Mouse (Mus musculus) hindbrain, postnatal 0 days (tissue): Measurements from ENCODE around the gene Klk7. TPM values are rescaled to one million over a fixed set of nuclear protein-coding genes. Genes with fewer than 3 reads are reported as not detected.

Experiments used
- ATAC-seq: fragments of 200-750 bp; cut with Nextera tagmentation; 2 replicates; pipeline ENCODE4 v1.8.0; 2017; ENCODE audit warnings: mild to moderate bottlenecking, moderate TSS enrichment, moderate library complexity
- DNase-seq: peaks from one replicate; pipeline ENCODE4 v3.0.0-alpha.2; 2015; ENCODE audit warnings: low spot score
- H3K27ac ChIP-seq: fragments of 300-500 bp; sonication (generic); 2 replicates; pipeline ENCODE4 v1.5.1; 2014; ENCODE audit warnings: mild to moderate bottlenecking
- H3K27me3 ChIP-seq: fragments of 300-500 bp; sonication (generic); 2 replicates; pipeline ENCODE4 v1.6.1; 2014; ENCODE audit warnings: low read length, mixed read lengths; ENCODE audit not compliant: insufficient read depth
- H3K36me3 ChIP-seq: fragments of 300-500 bp; sonication (generic); 2 replicates; pipeline ENCODE4 v1.6.1; 2014; ENCODE audit warnings: low read length, mixed read lengths; ENCODE audit not compliant: insufficient read depth
- H3K4me1 ChIP-seq: fragments of 300-500 bp; sonication (generic); 2 replicates; pipeline ENCODE4 v1.6.1; 2014; ENCODE audit warnings: antibody characterized with exemption, low read length, mixed read lengths; ENCODE audit not compliant: insufficient read depth
- H3K4me2 ChIP-seq: fragments of 300-500 bp; sonication (generic); 2 replicates; pipeline ENCODE4 v1.6.1; 2014; ENCODE audit warnings: low read depth, mild to moderate bottlenecking, low read length, moderate library complexity, mixed read lengths
- H3K4me3 ChIP-seq: fragments of 300-500 bp; sonication (generic); 2 replicates; pipeline ENCODE4 v1.5.1; 2014; ENCODE audit warnings: low read length
- H3K9ac ChIP-seq: fragments of 300-500 bp; sonication (generic); replicated peaks from 2 replicates; pipeline ENCODE4 v1.6.1; 2014; ENCODE audit warnings: mild to moderate bottlenecking, low read length, moderate library complexity, mixed read lengths
- H3K9me3 ChIP-seq: fragments of 300-500 bp; sonication (generic); 2 replicates; pipeline ENCODE4 v1.6.1; 2016; ENCODE audit warnings: low read length, mixed read lengths
- CTCF ChIP-seq: IDR thresholded peaks from 2 replicates; pipeline ENCODE4 v1.5.1; 2016; ENCODE audit warnings: antibody characterized with exemption, control low read depth, low read depth
- WGBS: fragments of 180-500 bp; shearing (Covaris S2); extraction: QIAGEN DNeasy Blood & Tissue Kit; methylation state at CpG from one replicate; pipeline ENCODE4 v1.1.7; 2014; 5-methylcytosine and 5-hydroxymethylcytosine counted together
- polyA plus RNA-seq: library from polyadenylated mRNA; unstranded; fragments of >200 nt; fragmentation: Nextera tagmentation; extraction: Ambion mirVana; gene quantifications from 2 replicates; pipeline ENCODE4 v1.2.1, GENCODE M21; 2015
- total RNA-seq: library from RNA; depleted of rRNA; stranded (reverse); fragments of >200 nt; gene quantifications from 2 replicates; pipeline ENCODE4 v1.2.3, GENCODE M21; 2014

Klk7 gene
- total and polyA plus RNA-seq, 2 experiments from 2014 or later: 0.19 TPM; not detected in 1

- no peak overlapping the region for H3K4me3 ChIP-seq
- H3K4me1 ChIP-seq: peaks cover 5% of the 10 kb centered on the region; the same call in 1 of the 2 replicates
- no peak overlapping the region for H3K27ac ChIP-seq
- no peak for DNase-seq
- whole genome bisulfite sequencing: 64% methylated on average over 6 of the region's 6 CpGs
- H3K27me3 ChIP-seq: peaks cover 3% of the 10 kb centered on the region; the same call in 1 of the 2 replicates
- H3K4me2 ChIP-seq: no peak overlapping the region
- H3K9ac ChIP-seq: no peak overlapping the region
- no peak for ATAC-seq
- H3K36me3 ChIP-seq: no peaks in the 10 kb centered on the region
- no peak for TF ChIP-seq CTCF
- H3K9me3 ChIP-seq: no peaks in the 10 kb centered on the region
These were observed 30.9 kb upstream of the Klk7 start for GRCm38 (mm10) chr7:43780241-43780640.

- WGBS: 66% methylated on average over 5 of the region's 5 CpGs
These were observed 30.3 kb upstream of the Klk7 start, which contains the start of gene Klk10 for GRCm38 (mm10) chr7:43780746-43781145. Gene Klk10, plus strand, starts transcription at chr7:43781035.

GRCm38 (mm10) chr7:43781541-43781940 lies 29.6 kb upstream of the Klk7 start:
- Histone ChIP-seq H3K9me3 (no peaks in the 10 kb centered on the region), H3K27ac (no peak overlapping the region), H3K4me2 (no peak overlapping the region), H3K9ac (no peak overlapping the region), H3K4me3 (no peak overlapping the region), H3K36me3 (no peaks in the 10 kb centered on the region), H3K4me1 (peaks cover 5% of the 10 kb centered on the region; the same call in 1 of the 2 replicates), H3K27me3 (peaks cover 3% of the 10 kb centered on the region; the same call in 1 of the 2 replicates)
- WGBS: 89% methylated on average over 11 of the region's 11 CpGs
- ATAC-seq: no peak
- no peak for TF ChIP-seq CTCF
- DNase-seq: no peak

More at GRCm38 (mm10) chr7:43780746-43781145, 30.3 kb upstream of the Klk7 start, which contains the start of gene Klk10:
- no peak for TF ChIP-seq CTCF
- Histone ChIP-seq H3K27ac (no peak within 1 kb of the TSS), H3K36me3 (no peaks in the 10 kb centered on the region), H3K9me3 (no peaks in the 10 kb centered on the region), H3K4me2 (no peak within 1 kb of the TSS), H3K4me3 (no peak within 1 kb of the TSS), H3K9ac (no peak within 1 kb of the TSS), H3K27me3 (peaks cover 3% of the 10 kb centered on the region; the same call in 1 of the 2 replicates), H3K4me1 (peaks cover 5% of the 10 kb centered on the region; the same call in 1 of the 2 replicates)
- no peak for DNase-seq
- no peak for ATAC-seq

- peak overlapping the region; percentile 27 for H3K4me3 ChIP-seq
- DNase-seq: peak; percentile 81
- H3K36me3 ChIP-seq: no peaks in the 10 kb centered on the region
- no peaks in the 10 kb centered on the region for H3K9me3 ChIP-seq
- H3K4me1 ChIP-seq: peaks cover 5% of the 10 kb centered on the region; the same call in 1 of the 2 replicates
- H3K4me2 ChIP-seq: peak overlapping the region; percentile 59
- 8% methylated on average over 36 of the region's 36 CpGs for WGBS
- H3K27ac ChIP-seq: no peak overlapping the region
- ATAC-seq: peak; percentile 83
- H3K27me3 ChIP-seq: peaks cover 3% of the 10 kb centered on the region; the same call in 1 of the 2 replicates
- 0 out of 2 replicates have a peak overlapping the region, but pooled peaks have one; percentile 24 for H3K9ac ChIP-seq
- TF ChIP-seq CTCF: peak; percentile 87
These were observed 28.5 kb upstream of the Klk7 start for GRCm38 (mm10) chr7:43782275-43783265.

- 97% methylated on average over 1 of the region's 1 CpGs for WGBS
- Histone ChIP-seq H3K9me3 (no peaks in the 10 kb centered on the region), H3K36me3 (no peaks in the 10 kb centered on the region), H3K27me3 (peaks cover 3% of the 10 kb centered on the region; the same call in 1 of the 2 replicates), H3K4me1 (peaks cover 5% of the 10 kb centered on the region; the same call in 1 of the 2 replicates), H3K9ac (no peak overlapping the region), H3K4me2 (no peak overlapping the region), H3K27ac (no peak overlapping the region), H3K4me3 (no peak overlapping the region)
- peak; percentile 41; the same call in 1 of the 2 replicates for TF ChIP-seq CTCF
- ATAC-seq (no peak), DNase-seq (peak; percentile 48)
These were observed 25.8 kb upstream of the Klk7 start for GRCm38 (mm10) chr7:43785286-43785685.

GRCm38 (mm10) chr7:43788096-43788495 lies 23.0 kb upstream of the Klk7 start:
- H3K4me1 ChIP-seq: no peaks in the 10 kb centered on the region
- H3K27me3 ChIP-seq: peaks cover 1% of the 10 kb centered on the region; the same call in 1 of the 2 replicates
- H3K27ac ChIP-seq: no peak overlapping the region
- WGBS: 68% methylated on average over 3 of the region's 3 CpGs
- no peak for ATAC-seq
- H3K9me3 ChIP-seq: no peaks in the 10 kb centered on the region
- no peak overlapping the region for H3K4me2 ChIP-seq
- H3K9ac ChIP-seq: no peak overlapping the region
- H3K36me3 ChIP-seq: no peaks in the 10 kb centered on the region
- no peak for TF ChIP-seq CTCF
- no peak overlapping the region for H3K4me3 ChIP-seq
- no peak for DNase-seq
